Mouse (Mus musculus) c-Kit-positive CD71-positive TER-119-negative erythroid progenitor cells, embryonic 14.5 days (primary cell): ENCODE measurements at regions not wholly inside any gene's neighbourhood (a gene's known extent, or its start where the extent isn't known, plus 50 kb on each side); places are given as distances from the start of the nearest gene placed in this dataset.

ENCODE experiments used
- DNase-seq: peaks from one replicate; pipeline ENCODE4 v3.0.0-alpha.2; 2013; ENCODE audit warnings: low read depth

- no peak for DNase-seq
These were observed 151.1 kb downstream of the Qrsl1 start for GRCm38 (mm10) chr10:43750401-43750800.

GRCm38 (mm10) chr10:43750854-43751253 lies 150.7 kb downstream of the Qrsl1 start:
- DNase-seq = no peak

DNA sequence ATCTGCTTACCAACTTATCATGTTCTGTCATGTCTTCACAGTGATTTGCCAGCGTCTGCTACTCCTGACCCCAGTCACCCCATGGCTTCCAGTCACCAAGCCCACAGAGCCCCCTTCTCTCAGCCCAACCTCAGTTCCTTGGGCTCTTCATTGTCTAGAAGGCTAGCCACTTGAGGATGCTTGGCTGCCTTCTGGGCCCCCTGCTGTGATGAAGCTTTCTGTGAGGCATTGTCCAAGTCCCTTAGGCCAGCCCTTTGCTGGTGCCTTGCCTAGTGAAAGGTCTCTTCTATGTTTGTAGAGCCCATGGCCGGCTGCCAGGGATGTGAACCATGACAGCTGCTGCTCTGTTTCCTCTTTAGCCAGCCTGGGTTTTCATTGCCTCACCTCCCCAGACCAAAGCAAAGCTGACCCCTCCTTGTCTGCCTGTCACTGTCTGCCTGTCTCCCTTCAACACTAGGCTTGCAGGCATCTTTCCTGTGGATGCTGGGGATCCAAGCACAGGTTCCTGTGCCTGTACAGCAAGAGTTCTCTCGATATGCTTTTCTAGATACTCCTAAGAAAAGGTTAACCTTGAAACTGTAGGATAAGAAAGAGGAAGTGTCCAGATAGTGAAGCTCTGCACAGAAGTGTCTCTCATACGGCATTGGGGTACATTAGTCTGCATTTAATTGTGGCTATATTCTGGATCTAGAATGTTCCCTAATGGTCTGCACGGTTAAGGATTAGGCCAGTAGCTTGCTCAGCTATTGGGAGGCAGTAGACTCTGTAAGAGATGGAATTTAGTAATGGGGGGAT lies 149.5 kb downstream of the Qrsl1 start:
- no peak for DNase-seq

GRCm38 (mm10) chr10:43756881-43757565 lies 144.5 kb downstream of the Qrsl1 start:
- DNase-seq = no peak

DNA sequence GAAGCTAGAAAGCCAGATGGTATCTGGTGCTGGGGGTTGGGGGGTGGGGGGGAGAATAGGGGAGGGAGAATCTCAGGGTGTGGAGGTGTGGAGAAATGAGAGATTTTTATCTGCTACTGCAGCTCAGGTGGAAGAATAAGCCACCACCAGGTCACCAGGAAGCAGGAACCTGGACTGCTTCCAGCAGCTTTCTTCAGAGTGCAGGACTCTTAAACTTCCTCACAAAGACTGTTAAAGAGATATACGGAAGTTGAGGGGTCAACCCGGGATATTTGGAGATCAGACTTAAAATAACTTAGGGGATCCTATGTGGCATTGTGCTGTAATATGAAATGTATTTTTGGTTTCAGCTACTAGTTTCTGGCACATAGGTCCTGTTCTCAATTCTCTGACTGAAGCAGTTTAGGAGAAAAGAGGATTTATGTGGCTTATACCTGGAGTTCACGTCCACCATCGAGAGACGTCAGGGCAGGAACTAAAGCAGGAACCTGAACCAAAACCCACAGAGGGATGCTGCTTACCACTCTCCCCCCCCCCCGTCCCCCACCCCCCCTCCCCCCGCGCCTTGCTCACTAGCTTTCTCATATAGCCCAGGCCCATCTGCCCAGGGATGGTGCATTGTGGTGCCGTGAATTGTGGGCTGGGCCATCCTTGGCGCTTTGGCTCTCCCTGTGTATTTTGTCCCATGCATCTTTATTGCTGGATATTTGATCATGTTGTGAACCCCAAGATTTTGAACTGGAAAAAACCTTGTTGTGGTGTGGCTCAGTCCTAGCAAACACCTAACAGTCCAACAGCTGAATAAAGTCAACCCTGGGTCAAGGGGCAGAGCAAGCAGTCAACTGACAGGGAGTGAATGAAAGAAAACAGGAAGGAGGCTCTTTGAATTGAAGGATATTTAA lies 143.2 kb downstream of the Qrsl1 start:
- DNase-seq = no peak

DNA sequence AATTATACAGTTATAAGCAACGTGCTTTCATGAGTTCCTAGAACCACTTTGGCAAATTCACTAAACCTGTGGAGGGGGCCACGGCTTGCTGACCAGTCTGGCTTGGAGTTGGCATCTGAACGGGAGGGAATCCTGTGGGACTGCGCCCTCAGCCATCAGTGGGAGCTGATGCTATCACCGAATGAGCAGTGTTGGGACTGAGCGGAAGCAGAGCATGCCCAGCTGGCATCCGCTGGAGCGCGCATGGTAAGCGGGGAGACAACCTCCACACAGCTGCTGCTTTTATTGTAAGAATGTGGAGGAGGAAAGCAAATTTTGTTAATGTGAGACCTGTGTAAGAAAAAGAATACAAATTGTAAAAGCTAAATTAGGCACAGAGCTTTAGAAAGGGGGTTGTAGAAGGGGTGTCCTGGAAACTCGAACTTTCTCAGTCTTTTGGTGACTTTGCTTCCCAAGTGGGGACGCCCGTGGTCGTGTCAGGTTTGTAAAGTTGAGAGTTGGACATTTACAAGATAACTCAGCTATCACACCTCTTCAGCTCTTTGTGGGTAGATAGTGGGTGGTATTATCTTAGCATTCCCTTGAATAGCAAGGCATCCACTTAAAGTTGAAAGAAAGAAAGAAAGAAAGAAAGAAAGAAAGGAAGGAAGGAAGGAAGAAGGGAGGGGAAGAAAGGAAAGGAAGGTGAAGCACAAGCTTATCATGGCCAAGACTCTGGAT lies 142.2 kb downstream of the Qrsl1 start:
- no peak for DNase-seq

GRCm38 (mm10) chr10:43759906-43760281 lies 141.7 kb downstream of the Qrsl1 start:
- no peak for DNase-seq

GRCm38 (mm10) chr10:43761979-43762570 lies 139.5 kb downstream of the Qrsl1 start:
- DNase-seq = no peak

DNA sequence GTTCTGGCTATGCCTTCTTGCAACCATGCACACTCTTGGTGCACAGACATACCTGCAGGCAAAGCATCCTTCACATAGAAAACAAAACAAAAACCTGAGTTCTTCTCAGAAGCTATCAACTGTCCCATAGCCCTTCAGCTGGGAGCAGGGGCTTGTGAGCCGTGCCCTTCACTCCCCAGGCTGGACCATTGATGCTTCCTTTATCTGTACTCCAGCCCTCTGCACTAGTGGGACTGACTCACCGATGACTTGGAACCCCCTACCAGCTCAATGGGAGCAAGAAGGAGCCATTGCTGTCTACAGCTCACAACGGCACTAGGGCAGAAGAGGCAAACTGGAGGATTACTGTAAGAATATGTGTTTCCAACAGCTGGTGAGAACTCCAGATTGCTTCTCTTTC lies 137.0 kb downstream of the Qrsl1 start:
- no peak for DNase-seq

GRCm38 (mm10) chr10:43765275-43765674 lies 136.3 kb downstream of the Qrsl1 start:
- DNase-seq = peak; percentile 27

- peak; percentile 17 for DNase-seq
These were observed 135.6 kb downstream of the Qrsl1 start for GRCm38 (mm10) chr10:43765829-43766486.

DNA sequence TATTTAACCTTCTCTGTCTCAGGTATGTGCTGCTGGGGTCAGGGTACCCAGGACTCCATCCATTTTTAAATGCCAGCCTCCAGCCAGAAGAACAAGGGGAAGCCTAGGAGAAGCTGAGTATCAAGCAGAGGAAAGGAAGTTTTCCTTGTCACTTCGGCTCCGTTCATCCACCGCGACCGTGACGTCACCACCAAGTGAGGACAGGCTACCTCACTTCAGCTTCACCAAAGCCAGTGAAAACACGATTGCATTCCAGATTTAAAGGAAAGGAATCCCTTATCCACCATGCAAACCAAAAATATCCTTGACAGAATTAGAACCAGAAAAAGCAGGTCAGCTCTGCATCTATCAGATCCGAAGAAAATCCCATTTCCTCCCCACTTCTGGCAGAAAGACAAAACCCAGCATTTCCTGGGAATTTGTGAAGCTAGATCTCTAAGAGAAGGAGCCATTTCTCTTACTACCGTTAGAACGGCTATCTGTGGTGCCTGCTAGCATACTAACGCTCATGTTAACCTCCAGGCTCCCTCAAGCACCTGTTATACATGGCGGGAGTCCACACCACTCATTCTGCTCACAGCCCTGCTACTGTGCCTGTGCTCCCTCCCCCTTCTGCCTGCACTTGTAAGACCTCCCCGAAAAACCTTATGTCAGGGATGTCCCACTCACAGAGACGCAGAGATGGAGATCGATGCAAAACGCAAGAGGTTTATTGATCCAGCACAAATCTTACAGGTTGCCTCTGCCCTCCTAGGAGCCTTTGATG lies 133.4 kb downstream of the Qrsl1 start:
- DNase-seq = no peak

GRCm38 (mm10) chr10:43769026-43769425 lies 132.5 kb downstream of the Qrsl1 start:
- no peak for DNase-seq

DNA sequence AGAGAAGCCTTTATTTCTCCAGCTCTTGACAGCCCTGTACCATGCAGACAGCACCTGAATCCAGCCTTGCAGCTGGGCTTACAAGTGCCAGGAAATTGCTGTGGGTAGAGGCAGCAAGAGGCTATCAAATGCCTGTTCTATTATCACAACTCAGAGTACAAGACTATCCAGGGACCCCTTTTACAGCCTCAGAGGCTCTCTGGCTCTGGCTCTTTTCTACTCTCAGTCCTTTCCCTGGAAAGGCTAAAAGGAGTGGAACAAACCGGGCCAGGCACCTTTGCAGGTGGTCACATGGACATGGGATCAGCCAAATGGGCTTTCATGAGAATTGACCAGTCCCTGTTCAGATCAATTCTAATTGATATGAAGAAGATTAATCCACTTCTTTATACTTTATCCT lies 125.7 kb downstream of the Qrsl1 start:
- DNase-seq = no peak

DNA sequence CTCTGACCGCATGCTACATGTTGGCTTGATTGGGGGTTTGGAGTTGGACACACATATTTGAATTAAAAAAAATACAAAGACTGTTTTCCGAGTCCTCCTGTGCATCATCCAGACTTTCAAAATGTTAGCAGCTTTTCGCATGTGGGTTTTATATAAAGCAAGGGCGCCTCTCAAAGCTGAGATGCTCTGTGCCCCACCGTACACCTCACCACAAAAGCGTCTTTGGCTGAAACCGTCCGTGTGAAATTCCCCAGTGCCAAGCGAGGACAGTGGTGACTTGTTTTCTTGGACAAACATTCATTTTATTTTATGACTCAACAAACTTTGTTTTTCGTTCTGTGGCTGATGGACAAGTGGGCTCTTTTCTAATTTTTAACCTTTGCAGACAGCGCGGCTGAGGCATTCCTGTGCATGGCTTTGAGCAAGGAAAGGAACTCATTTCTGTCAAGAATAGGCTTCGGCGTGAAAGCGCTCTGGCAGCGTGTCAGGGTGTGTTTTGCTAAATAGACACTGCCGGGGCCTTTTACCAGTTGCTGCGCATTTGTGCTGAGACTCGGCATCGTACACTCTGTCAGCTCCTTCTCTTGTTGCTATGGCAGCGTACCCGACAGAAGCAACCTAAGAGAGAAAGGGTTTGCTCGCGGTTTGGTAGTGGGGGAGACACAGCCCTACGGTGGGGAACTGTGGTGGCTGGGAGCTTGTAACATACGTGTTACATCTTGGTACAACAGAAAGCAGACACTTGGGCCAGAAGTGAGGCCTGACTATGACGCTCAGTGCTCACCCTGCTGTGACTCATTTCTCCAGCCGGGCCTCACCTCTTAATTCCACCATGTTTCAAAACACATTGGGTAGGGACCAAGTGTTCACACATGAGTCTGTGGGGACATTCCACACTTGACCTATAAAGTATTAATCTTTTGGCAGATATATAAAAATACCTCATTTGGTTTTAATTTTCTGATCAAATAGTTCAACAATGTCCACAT lies 123.6 kb downstream of the Qrsl1 start:
- DNase-seq = no peak

- no peak for DNase-seq
These were observed 121.0 kb downstream of the Qrsl1 start for GRCm38 (mm10) chr10:43780571-43780970.

DNA sequence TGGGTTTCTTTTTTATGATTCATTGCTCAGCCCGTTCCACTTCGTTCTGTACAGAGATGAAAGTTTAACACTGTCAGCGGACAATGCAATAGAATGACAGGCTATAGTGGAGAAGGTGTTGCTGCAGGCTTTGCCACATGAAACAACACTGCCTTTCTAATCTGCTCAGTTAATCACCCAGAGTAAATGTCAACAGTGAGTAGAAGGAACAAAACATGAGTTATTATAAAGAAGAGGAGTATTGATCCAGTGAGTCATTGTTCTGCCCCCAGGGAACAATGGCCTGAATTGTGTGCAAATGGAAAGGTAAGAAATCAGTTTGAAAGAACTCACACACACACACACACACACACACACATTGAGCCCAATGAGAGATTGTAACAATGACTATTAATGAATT lies 118.2 kb downstream of the Qrsl1 start:
- DNase-seq = no peak

DNA sequence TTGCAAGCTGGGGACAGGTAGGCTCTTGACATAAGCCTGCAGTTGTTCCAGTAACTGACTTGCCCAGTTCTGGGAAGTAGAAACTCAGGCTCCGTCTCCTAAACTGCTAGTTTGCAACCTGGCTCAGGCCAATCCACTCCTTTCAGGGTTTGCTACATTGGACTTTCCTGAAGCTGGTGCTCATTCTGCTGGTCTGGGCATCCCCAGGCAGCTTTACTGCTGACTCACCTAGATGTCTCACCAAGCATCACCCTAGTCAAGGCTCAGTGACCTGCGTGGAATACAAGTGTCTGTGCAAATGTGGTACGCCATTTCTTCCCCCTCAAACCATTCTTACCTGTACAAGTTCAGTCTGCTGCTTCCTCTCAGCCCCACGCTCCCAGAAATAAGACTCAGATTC lies 110.8 kb downstream of the Qrsl1 start:
- peak; percentile 11 for DNase-seq

GRCm38 (mm10) chr10:43791525-43792021 lies 110.0 kb downstream of the Qrsl1 start:
- DNase-seq = peak; percentile 56
